Mouse (Mus musculus) pancreas, adult 10 weeks (tissue): ENCODE measurements around the gene Cox18. TPM values are rescaled to one million over a fixed set of nuclear protein-coding genes. Genes with fewer than 3 reads are reported as not detected.

Experiments
- polyA plus RNA-seq: library from polyadenylated mRNA; stranded (reverse); fragments of 350-450 nt; fragmentation: Illumina TruSeq; extraction: RNeasy Lipid Tissue Mini Kit (QIAGEN cat#74804); gene quantifications from one replicate; pipeline ENCODE4 v1.2.3, GENCODE M21; 2015; ENCODE audit warnings: low read depth, low replicate concordance; ENCODE audit not compliant: insufficient read depth

Cox18 gene
- polyA plus RNA-seq, result 3.7 TPM

GRCm38 (mm10) chr5:90223534-90224381, at the start of gene Cox18:
Gene Cox18, minus strand, starts transcription at chr5:90224001.

Other genes with a start within 250 kb of the Cox18 start
- 10.8 TPM for gene Ankrd17, start 142.6 kb upstream of the Cox18 start, polyA plus RNA-seq
- gene Gm9958, start 143.2 kb upstream of the Cox18 start, polyA plus RNA-seq, result 0.89 TPM
- 1.1 TPM for gene Alb, start 236.9 kb upstream of the Cox18 start, polyA plus RNA-seq